In genomic region chr7:3387761-3388160, GRCm38 (mm10) we compare ENCODE assay signal across 24 mouse cellular contexts. TPM values are rescaled to one million over a fixed set of nuclear protein-coding genes. Genes with fewer than 3 reads are reported as not detected.
DNase-seq lines count a peak whose midpoint lies in the region; ATAC-seq lines count a peak whose summit lies in the region.
"Had no signal": no experiment of that assay in that cellular context is flagged by ENCODE, and none has a peak within 500 bp of the region (broad histone marks: within the 10 kb centered on the region; RNA-seq: fewer than 3 reads in every experiment).

No protein-coding gene starts in this region.

- H3K36me3 ChIP-seq in embryonic facial prominence, embryonic 12.5 days, result no peaks in the 10 kb centered on the region
- no peaks in the 10 kb centered on the region for H3K36me3 ChIP-seq in embryonic facial prominence, embryonic 10.5 days (replicated peaks)
- H3K36me3 ChIP-seq in limb, embryonic 12.5 days, result no peaks in the 10 kb centered on the region
- no peaks in the 10 kb centered on the region for H3K36me3 ChIP-seq in limb, embryonic 10.5 days
- no peaks in the 10 kb centered on the region for H3K36me3 ChIP-seq in forebrain, embryonic 15.5 days
- H3K36me3 ChIP-seq in neural tube, embryonic 15.5 days, result no peaks in the 10 kb centered on the region
- H3K36me3 ChIP-seq: embryonic facial prominence, embryonic 15.5 days; G1E had no signal

- H3K27ac ChIP-seq in embryonic facial prominence, embryonic 12.5 days, result no peak overlapping the region
- H3K27ac ChIP-seq in embryonic facial prominence, embryonic 10.5 days (replicated peaks), result no peak overlapping the region
- no peak overlapping the region for H3K27ac ChIP-seq in limb, embryonic 12.5 days
- H3K27ac ChIP-seq in limb, embryonic 10.5 days, result no peak overlapping the region
- H3K27ac ChIP-seq in forebrain, embryonic 15.5 days (replicated peaks), result no peak overlapping the region
- H3K27ac ChIP-seq in neural tube, embryonic 15.5 days (replicated peaks), result no peak overlapping the region
- H3K27ac ChIP-seq: embryonic facial prominence, embryonic 15.5 days; hindbrain, postnatal 0 days had no signal

- no peak for ATAC-seq in embryonic facial prominence, embryonic 12.5 days (ENCODE audit: insufficient number of reproducible peaks, insufficient read depth, low FRiP score, low TSS enrichment)
- ATAC-seq in limb, embryonic 12.5 days (ENCODE audit: insufficient number of reproducible peaks, insufficient read depth, low FRiP score, low TSS enrichment, low read depth), result no peak
- no peak for ATAC-seq in forebrain, embryonic 15.5 days (replicated peaks)
- ATAC-seq in neural tube, embryonic 15.5 days (ENCODE audit: low FRiP score), result no peak
- no peak for ATAC-seq in granulocyte monocyte progenitor cell, adult 5-6 weeks (replicated peaks; ENCODE audit: poor library complexity, severe bottlenecking)
- ATAC-seq: activated CD4-positive, CD25-positive, alpha-beta regulatory T cell, adult 4 months; CD4-positive, CD25-positive, alpha-beta regulatory T cell, adult 4 months; hindbrain, postnatal 0 days; intestine, postnatal 0 days had no signal

- 93% methylated on average over 18 of the region's 18 CpGs for WGBS in embryonic facial prominence, embryonic 12.5 days
- 85% methylated on average over 18 of the region's 18 CpGs for WGBS in embryonic facial prominence, embryonic 10.5 days
- WGBS in limb, embryonic 12.5 days, result 83% methylated on average over 18 of the region's 18 CpGs
- WGBS in limb, embryonic 10.5 days, result 96% methylated on average over 18 of the region's 18 CpGs
- 82% methylated on average over 18 of the region's 18 CpGs for WGBS in forebrain, embryonic 15.5 days
- WGBS in neural tube, embryonic 15.5 days, result 93% methylated on average over 16 of the region's 18 CpGs

- no peaks in the 10 kb centered on the region for H3K9me3 ChIP-seq in embryonic facial prominence, embryonic 12.5 days
- no peaks in the 10 kb centered on the region for H3K9me3 ChIP-seq in embryonic facial prominence, embryonic 10.5 days
- H3K9me3 ChIP-seq in limb, embryonic 12.5 days, result no peaks in the 10 kb centered on the region
- H3K9me3 ChIP-seq in limb, embryonic 10.5 days (replicated peaks), result no peaks in the 10 kb centered on the region
- no peaks in the 10 kb centered on the region for H3K9me3 ChIP-seq in forebrain, embryonic 15.5 days
- H3K9me3 ChIP-seq in neural tube, embryonic 15.5 days (replicated peaks), result no peaks in the 10 kb centered on the region
- H3K9me3 ChIP-seq: embryonic facial prominence, embryonic 15.5 days; G1E had no signal

- H3K4me2 ChIP-seq in embryonic facial prominence, embryonic 12.5 days (replicated peaks), result peak overlapping the region; percentile 12; the same call in 1 of the 2 replicates
- H3K4me2 ChIP-seq in limb, embryonic 12.5 days, result peak overlapping the region; percentile 21; the same call in 1 of the 2 replicates
- peak overlapping the region; percentile 83; the same call in 1 of the 2 replicates for H3K4me2 ChIP-seq in forebrain, embryonic 15.5 days (replicated peaks)
- peak overlapping the region; percentile 81 for H3K4me2 ChIP-seq in neural tube, embryonic 15.5 days
- H3K4me2 ChIP-seq: embryonic facial prominence, embryonic 15.5 days; heart, embryonic 11.5 days had no signal

- no peak overlapping the region for H3K4me3 ChIP-seq in embryonic facial prominence, embryonic 12.5 days
- H3K4me3 ChIP-seq in embryonic facial prominence, embryonic 10.5 days, result no peak overlapping the region
- no peak overlapping the region for H3K4me3 ChIP-seq in limb, embryonic 12.5 days (replicated peaks)
- no peak overlapping the region for H3K4me3 ChIP-seq in limb, embryonic 10.5 days
- no peak overlapping the region for H3K4me3 ChIP-seq in forebrain, embryonic 15.5 days
- no peak overlapping the region for H3K4me3 ChIP-seq in neural tube, embryonic 15.5 days (replicated peaks)
- H3K4me3 ChIP-seq: embryonic facial prominence, embryonic 15.5 days had no signal

- DNase-seq in embryonic facial prominence, embryonic 10.5 days (ENCODE audit: low spot score), result no peak
- DNase-seq in limb, embryonic 10.5 days (ENCODE audit: low spot score), result no peak
- no peak for DNase-seq in kidney, adult 18-20 months
- DNase-seq: adrenal gland, postnatal 10 days; cerebellum, adult 9-11 months; heart, postnatal 10 days; kidney, postnatal 10 days; liver; lung, adult 18-20 months; right cerebral cortex, postnatal 4 days had no signal

- no peak overlapping the region for H3K9ac ChIP-seq in embryonic facial prominence, embryonic 12.5 days
- H3K9ac ChIP-seq in limb, embryonic 12.5 days (replicated peaks), result no peak overlapping the region
- no peak overlapping the region for H3K9ac ChIP-seq in forebrain, embryonic 15.5 days (replicated peaks)
- H3K9ac ChIP-seq in neural tube, embryonic 15.5 days (replicated peaks), result no peak overlapping the region
- H3K9ac ChIP-seq: embryonic facial prominence, embryonic 15.5 days had no signal

- H3K4me1 ChIP-seq in embryonic facial prominence, embryonic 12.5 days, result peaks cover 20% of the 10 kb centered on the region; the same call in 1 of the 2 replicates
- H3K4me1 ChIP-seq in embryonic facial prominence, embryonic 10.5 days, result peaks cover 45% of the 10 kb centered on the region
- H3K4me1 ChIP-seq in limb, embryonic 12.5 days (replicated peaks), result peaks cover 28% of the 10 kb centered on the region
- peaks cover 36% of the 10 kb centered on the region for H3K4me1 ChIP-seq in limb, embryonic 10.5 days
- peaks cover 36% of the 10 kb centered on the region for H3K4me1 ChIP-seq in forebrain, embryonic 15.5 days
- H3K4me1 ChIP-seq in neural tube, embryonic 15.5 days, result peaks cover 38% of the 10 kb centered on the region

- H3K27me3 ChIP-seq in embryonic facial prominence, embryonic 12.5 days, result no peaks in the 10 kb centered on the region
- no peaks in the 10 kb centered on the region; the same call in 1 of the 2 replicates for H3K27me3 ChIP-seq in embryonic facial prominence, embryonic 10.5 days (replicated peaks; ENCODE audit: low read depth, poor library complexity, severe bottlenecking)
- H3K27me3 ChIP-seq in limb, embryonic 12.5 days, result no peaks in the 10 kb centered on the region
- no peaks in the 10 kb centered on the region for H3K27me3 ChIP-seq in limb, embryonic 10.5 days (ENCODE audit: low read depth, poor library complexity, severe bottlenecking)
- no peaks in the 10 kb centered on the region for H3K27me3 ChIP-seq in forebrain, embryonic 15.5 days
- H3K27me3 ChIP-seq in neural tube, embryonic 15.5 days (replicated peaks), result no peaks in the 10 kb centered on the region
- H3K27me3 ChIP-seq: embryonic facial prominence, embryonic 15.5 days had no signal

RNA-seq across cellular contexts. Expression of gene Cacng8, which starts 2.7 kb away (rescaled TPM):
- 7.3 and 7.5 TPM in 2 replicates for polyA plus RNA-seq in embryonic facial prominence, embryonic 12.5 days (2016; fragmentation: Nextera tagmentation; extraction: Ambion mirVana)
- polyA plus RNA-seq in embryonic facial prominence, embryonic 10.5 days (2016; fragmentation: Nextera tagmentation; extraction: Ambion mirVana), result 8.5 and 11.4 TPM in 2 replicates
- polyA plus RNA-seq in limb, embryonic 12.5 days (2016; fragmentation: Nextera tagmentation; extraction: Ambion mirVana), result 6.2 and 6.3 TPM in 2 replicates
- polyA plus RNA-seq in limb, embryonic 10.5 days (2016; fragmentation: Nextera tagmentation; extraction: Ambion mirVana), result 3.3 and 8.3 TPM in 2 replicates
- polyA plus RNA-seq in forebrain, embryonic 15.5 days (2015; fragmentation: Nextera tagmentation; extraction: Ambion mirVana), result 12.5 and 16.4 TPM in 2 replicates
- 11.0 and 11.2 TPM in 2 replicates for polyA plus RNA-seq in neural tube, embryonic 15.5 days (2015; fragmentation: Nextera tagmentation; extraction: Ambion mirVana)
- 1.9 TPM in 1 of 2 replicates, not detected in the other for total RNA-seq in granulocyte monocyte progenitor cell, adult 5-6 weeks (2014; fragmentation: Nextera tagmentation)
- not detected in 2 replicates for total RNA-seq in granulocyte monocyte progenitor cell, adult 5-6 weeks (2017)
- total RNA-seq: G1E; gastrocnemius, postnatal 4 days; heart, postnatal 10 days; megakaryocyte-erythroid progenitor cell, adult 5-6 weeks had no signal
- polyA plus RNA-seq: activated CD4-positive, CD25-positive, alpha-beta regulatory T cell, adult 4 months; CD4-positive, CD25-positive, alpha-beta regulatory T cell, adult 4 months; G1E had no signal

RNA-seq across cellular contexts. Expression of gene Cacng6, which starts 36.2 kb away (rescaled TPM):
- polyA plus RNA-seq in embryonic facial prominence, embryonic 12.5 days (2016; fragmentation: Nextera tagmentation; extraction: Ambion mirVana), result 1.7 and 2.2 TPM in 2 replicates
- polyA plus RNA-seq in embryonic facial prominence, embryonic 10.5 days (2016; fragmentation: Nextera tagmentation; extraction: Ambion mirVana), result 0.29 TPM in 1 of 2 replicates, not detected in the other
- 3.7 and 4.1 TPM in 2 replicates for polyA plus RNA-seq in limb, embryonic 12.5 days (2016; fragmentation: Nextera tagmentation; extraction: Ambion mirVana)
- 0.26 TPM in 1 of 2 replicates, not detected in the other for polyA plus RNA-seq in limb, embryonic 10.5 days (2016; fragmentation: Nextera tagmentation; extraction: Ambion mirVana)
- 0.08 and 0.14 TPM in 2 replicates for polyA plus RNA-seq in forebrain, embryonic 15.5 days (2015; fragmentation: Nextera tagmentation; extraction: Ambion mirVana)
- polyA plus RNA-seq in neural tube, embryonic 15.5 days (2015; fragmentation: Nextera tagmentation; extraction: Ambion mirVana), result 0.43 and 0.97 TPM in 2 replicates
- not detected in 2 replicates for total RNA-seq in granulocyte monocyte progenitor cell, adult 5-6 weeks (2014; fragmentation: Nextera tagmentation)
- not detected in 2 replicates for total RNA-seq in granulocyte monocyte progenitor cell, adult 5-6 weeks (2017)
- total RNA-seq: hindbrain, postnatal 0 days; megakaryocyte-erythroid progenitor cell, adult 5-6 weeks had no signal
- polyA plus RNA-seq: activated CD4-positive, CD25-positive, alpha-beta regulatory T cell, adult 4 months; CD4-positive, CD25-positive, alpha-beta regulatory T cell, adult 4 months; G1E had no signal

RNA-seq across cellular contexts. Expression of gene Cacng7, which starts 55.0 kb away (rescaled TPM):
- polyA plus RNA-seq in embryonic facial prominence, embryonic 12.5 days (2016; fragmentation: Nextera tagmentation; extraction: Ambion mirVana), result 3.7 TPM in 2 replicates
- polyA plus RNA-seq in embryonic facial prominence, embryonic 10.5 days (2016; fragmentation: Nextera tagmentation; extraction: Ambion mirVana), result 1.2 and 1.9 TPM in 2 replicates
- polyA plus RNA-seq in limb, embryonic 12.5 days (2016; fragmentation: Nextera tagmentation; extraction: Ambion mirVana), result 3.0 and 3.1 TPM in 2 replicates
- 0.67 and 2.4 TPM in 2 replicates for polyA plus RNA-seq in limb, embryonic 10.5 days (2016; fragmentation: Nextera tagmentation; extraction: Ambion mirVana)
- polyA plus RNA-seq in forebrain, embryonic 15.5 days (2015; fragmentation: Nextera tagmentation; extraction: Ambion mirVana), result 3.4 and 4.5 TPM in 2 replicates
- polyA plus RNA-seq in neural tube, embryonic 15.5 days (2015; fragmentation: Nextera tagmentation; extraction: Ambion mirVana), result 3.4 and 4.1 TPM in 2 replicates
- total RNA-seq in granulocyte monocyte progenitor cell, adult 5-6 weeks (2014; fragmentation: Nextera tagmentation), result not detected in 2 replicates
- total RNA-seq in granulocyte monocyte progenitor cell, adult 5-6 weeks (2017), result not detected in 2 replicates
- total RNA-seq: megakaryocyte-erythroid progenitor cell, adult 5-6 weeks had no signal
- polyA plus RNA-seq: activated CD4-positive, CD25-positive, alpha-beta regulatory T cell, adult 4 months; CD4-positive, CD25-positive, alpha-beta regulatory T cell, adult 4 months; G1E had no signal

Comparison
In these comparisons a context has a peak if more than half of its experiments do, and no peak if none do; other contexts are left out.
1. H3K4me2 ChIP-seq: peak in every context shown above with its lines; median percentile 83 in forebrain, embryonic 15.5 days; 81 in neural tube, embryonic 15.5 days; 21 in limb, embryonic 12.5 days; 12 in embryonic facial prominence, embryonic 12.5 days.